Mouse (Mus musculus) adrenal gland, postnatal 14 days (tissue): ENCODE data around the gene Vps33b. TPM values are rescaled to one million over a fixed set of nuclear protein-coding genes. Genes with fewer than 3 reads are reported as not detected.
"Not testable (repeated sequence)": the region's sequence is repeated elsewhere in the genome, so short reads cannot be mapped to it uniquely, and the experiment has no call there.

Experiments used
- DNase-seq: peaks from one replicate; pipeline ENCODE4 v3.0.0; 2021; ENCODE audit warnings: mixed read lengths
- total RNA-seq: library from RNA; stranded (reverse); gene quantifications from 2 replicates; pipeline ENCODE4 v1.2.3, GENCODE M21; 2021

Gene Vps33b
- total RNA-seq, 1 experiment from 2014 or later: 15.9 TPM

DNA sequence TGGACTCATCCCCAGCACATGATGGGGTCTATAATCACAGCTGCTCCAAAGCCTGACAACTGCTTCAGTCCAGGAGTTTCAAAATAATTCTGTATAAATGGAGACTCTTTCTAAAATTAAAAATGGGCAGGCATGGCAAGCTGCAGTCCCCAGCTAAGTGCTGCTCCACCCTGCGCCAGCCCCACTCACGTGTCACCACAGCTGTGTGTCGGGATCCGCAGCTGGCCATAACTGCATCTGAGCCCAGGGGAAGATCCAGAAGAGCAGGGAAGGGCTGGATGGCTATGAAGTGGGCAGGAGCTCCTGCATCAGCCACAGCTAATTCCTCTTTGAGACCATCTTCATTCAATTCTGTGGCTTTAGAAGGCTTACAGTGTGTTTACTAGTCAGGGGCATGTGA, 49.2 kb downstream of the Vps33b start:
- no peak for DNase-seq

DNA sequence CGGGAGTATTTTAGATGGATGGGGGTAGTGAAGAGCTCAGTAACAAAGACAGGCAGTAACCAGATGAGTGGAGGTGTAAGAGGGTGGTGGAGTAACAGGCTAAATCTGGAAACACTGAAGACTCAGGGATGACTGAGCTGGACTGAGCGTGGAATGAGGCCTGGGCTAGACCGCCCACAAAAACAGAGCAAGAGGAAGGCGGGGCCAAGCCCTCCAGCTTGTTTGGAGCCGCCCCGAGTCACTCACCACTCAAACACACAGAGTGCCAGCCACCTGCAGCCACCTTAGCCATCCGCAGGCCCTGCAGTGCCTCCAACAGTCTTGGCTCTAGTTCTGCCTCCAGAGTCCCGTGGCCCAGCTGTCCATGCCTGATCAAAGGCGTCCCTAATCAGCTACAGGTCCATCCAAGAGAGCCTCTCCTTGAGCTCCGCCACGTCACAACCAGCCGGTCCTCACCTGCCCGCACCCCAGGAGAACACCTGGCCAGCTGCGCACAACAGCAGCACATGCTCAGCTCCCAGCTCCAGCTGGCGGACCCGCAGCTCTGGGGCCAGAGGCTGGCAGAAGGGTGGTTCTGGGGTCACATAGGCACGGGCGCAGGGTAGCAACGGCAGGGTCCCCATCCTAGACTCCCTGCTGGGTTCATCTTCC, 50.5 kb downstream of the Vps33b start:
- DNase-seq: no peak

DNA sequence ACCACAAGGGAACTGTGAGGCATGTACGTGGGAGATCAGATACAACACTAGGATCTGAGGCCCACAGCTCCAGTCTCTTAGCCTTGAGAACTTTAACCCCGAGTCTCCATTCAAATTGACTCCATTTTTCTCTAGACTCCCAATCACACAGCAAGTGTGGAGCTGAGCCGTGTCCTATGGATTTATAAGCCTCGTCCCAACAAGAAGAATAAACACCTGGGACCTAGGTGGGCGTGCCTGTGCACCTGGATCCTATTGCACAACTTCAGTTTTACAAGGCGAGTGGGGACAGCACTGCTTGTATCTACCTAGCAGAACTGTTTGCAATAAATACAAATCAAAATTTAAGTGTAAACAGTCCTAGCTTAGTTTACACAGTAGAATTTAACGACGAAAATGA, 53.9 kb downstream of the Vps33b start:
- DNase-seq: no peak

DNA sequence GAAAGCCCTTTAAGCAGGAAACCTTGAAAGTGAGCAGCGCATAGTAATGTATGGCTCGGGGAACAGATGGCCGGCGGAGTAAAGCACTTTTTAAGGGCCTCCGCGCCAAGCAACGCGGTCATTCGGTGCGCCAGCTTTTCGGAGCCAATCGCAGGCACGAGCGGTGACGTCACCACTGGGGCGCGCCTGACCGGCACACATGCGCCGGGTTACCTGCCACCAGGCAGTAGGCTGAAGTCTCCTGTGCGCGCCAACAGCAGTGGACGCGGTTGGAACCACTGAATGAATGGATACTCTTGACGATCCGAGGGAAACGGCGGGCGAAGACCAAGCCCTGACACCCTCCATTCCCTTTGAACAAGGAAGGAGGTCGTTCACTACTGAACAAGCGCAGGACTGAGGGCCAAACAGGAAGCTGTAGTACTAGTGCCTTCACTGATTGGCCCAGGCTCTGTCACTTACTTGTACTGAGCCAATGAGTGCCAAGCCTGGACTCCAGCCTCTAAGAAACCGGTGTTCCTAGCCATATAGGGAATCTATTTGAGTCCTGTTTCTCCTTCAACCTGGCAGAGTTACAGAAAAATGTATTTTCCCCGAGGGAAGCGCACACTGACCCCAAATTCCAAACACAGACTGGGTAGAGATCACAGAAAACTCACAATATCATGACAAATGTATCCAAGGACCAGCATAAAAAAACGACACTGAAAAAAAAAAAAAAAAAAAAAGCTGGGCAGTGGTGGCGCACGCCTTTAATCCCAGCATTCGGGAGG, 54.8 kb downstream of the Vps33b start, which contains the start of gene Rccd1:
Gene Rccd1 (minus strand): TSS at position 412 of the 773 bp plus-strand sequence.
- peak; percentile 97 for DNase-seq

DNA sequence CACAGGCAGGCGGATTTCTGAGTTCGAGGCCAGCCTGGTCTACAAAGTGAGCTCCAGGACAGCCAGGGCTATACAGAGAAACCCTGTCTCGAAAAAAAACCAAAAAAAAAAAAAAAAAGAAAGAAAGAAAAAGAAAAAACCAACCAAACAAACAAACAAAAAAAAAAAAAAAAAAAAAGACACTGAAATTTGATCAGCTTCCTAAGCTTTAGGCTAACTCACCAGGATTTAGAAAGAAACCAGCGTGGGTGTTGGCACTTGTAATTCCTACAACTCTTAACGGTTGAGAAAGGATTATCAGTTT, 55.3 kb downstream of the Vps33b start:
- DNase-seq: not testable (repeated sequence)

DNA sequence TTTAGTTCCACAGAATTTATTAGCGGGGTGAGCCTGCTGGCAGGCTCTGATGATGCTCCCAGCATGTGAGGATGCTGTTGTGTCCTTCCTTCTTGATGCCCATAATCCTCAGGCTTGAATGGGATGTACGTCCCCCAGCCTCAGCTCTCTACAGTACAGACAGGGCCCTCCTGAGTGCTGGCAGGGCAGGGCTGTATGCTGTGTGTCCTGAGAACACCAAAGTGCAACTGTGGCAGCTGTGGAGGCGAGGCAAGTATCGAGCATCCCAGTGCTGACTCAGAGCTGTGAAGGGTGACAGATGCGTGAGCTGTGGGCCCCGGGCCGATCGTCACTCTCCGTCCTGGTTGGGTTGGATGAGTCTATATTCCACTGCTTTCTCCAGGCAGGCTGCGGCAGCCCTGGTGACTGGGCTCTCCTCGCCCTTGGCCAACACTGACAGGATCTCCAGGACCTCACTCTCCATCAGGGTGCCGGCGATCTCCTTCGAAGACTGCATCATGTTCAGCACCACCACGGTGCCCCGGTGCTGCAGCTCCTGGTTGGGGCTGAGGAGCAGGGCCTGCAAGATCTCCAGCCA, 55.9 kb downstream of the Vps33b start:
- no peak for DNase-seq

DNA sequence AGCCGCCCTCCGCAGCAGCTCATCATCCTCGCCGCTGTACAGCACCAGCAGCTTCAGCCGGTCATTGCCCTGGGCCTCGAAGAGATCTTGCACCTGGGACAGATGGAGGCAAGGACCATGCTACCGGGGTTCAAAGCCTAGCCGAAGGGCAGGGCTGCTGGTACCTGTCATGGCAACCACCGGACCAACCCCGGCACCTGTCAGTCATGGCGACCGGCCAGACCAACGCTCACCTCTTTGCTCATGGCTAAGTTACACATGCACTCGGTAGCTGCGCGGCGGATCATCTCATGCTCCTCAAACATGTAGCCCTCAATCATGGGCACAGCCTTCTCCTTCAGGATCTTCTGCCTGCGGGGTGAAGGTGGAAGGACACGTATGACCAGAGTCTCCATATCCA, 56.6 kb downstream of the Vps33b start:
- DNase-seq: no peak

DNA sequence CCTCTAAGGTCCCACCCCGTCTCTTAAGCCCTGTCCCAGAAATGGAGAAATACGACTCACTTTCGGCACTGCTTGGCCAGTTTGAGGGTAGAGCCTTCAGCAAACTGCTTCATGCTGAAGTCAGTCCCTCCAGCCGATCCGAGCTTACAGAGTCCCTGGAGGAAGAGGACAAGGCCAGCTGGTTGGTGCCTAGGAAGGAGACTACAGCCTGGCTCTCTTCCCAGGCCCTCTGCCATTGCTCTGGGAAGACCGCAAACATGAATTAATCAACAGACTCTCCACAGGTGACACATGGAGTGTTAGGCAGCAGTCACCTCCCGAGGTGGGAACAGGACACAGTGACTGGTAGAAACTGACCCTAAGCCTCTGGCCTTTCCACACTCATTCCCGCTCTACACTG, 60.8 kb downstream of the Vps33b start:
- DNase-seq: no peak

DNA sequence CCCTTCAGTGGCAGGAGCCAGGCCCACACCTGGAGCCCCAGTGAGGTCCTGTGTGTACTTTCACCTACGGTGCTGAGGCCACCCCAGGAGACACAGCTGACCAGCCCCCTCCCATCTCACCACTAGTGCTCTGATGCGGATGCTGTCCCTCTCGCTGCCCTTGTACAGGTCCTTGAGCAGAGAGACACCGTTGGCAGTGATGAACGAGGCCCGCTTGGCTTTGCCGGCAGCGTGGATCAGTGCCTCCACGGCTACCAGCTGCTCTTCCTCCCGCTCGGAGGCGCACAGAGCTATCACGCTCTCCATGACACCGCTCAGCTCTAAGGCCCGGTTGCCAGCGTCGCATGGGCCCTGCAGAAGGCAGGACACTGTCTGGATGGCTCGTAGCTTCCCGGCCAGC, 62.0 kb downstream of the Vps33b start:
- peak; percentile 70 for DNase-seq

DNA sequence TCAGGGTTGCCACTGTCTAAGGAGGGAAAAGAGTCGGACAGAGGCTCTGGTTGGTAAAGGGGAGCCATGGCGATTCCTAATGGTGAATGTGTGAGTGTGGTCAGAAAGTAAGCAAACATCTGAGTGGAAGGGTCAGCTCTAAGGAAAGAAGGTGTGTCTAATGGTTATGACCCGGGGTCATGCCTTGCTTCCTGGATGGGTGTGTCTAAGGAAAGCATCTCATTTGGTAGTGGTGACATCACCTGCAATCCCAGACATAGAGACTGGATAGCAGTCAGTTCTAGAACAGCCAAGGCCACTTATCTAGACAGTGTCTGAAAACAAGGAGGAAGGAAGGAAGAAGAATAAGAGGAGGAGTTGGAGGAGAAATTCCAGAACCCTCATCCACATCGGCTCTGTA, 65.4 kb downstream of the Vps33b start:
- no peak for DNase-seq

DNA sequence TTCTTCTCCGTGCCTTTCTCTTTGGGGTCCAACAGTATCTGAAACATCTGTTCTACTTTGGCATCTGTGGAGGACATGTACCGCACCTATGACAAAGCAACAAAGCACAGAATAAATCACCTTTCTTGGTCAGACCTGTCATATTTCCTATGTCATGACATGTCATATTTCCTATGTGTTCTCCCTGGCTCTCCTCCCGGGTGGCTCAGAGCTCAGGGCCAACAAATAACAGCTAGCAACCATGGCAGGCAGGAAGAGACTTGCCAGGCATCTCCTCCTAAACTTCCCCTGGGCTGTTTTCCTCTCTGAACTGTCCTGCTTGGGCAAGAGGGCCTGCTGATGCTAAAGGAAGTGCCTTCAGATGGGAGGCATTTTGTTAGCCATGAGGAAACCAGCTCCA, 67.5 kb downstream of the Vps33b start:
- DNase-seq: no peak

DNA sequence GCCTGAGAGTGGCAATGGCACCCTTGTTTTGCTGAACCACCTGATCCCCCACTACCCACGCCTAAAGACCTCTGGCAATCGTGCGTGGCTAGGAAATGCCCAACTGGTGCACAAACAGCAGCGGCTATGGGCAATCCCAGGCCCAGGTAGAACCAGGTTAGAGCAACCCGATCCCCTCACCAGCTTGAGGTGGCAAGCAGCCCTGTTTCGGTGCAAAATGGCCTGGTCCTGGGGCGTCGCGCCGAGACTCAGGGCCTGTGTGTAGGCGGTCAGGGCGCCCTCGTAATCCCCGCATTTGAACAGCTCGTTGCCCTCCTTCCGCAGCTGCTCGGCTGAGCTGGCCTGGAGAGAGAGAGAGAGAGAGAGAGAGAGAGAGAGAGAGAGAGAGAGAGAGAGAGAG, 69.9 kb downstream of the Vps33b start:
- DNase-seq: peak; percentile 54

DNA sequence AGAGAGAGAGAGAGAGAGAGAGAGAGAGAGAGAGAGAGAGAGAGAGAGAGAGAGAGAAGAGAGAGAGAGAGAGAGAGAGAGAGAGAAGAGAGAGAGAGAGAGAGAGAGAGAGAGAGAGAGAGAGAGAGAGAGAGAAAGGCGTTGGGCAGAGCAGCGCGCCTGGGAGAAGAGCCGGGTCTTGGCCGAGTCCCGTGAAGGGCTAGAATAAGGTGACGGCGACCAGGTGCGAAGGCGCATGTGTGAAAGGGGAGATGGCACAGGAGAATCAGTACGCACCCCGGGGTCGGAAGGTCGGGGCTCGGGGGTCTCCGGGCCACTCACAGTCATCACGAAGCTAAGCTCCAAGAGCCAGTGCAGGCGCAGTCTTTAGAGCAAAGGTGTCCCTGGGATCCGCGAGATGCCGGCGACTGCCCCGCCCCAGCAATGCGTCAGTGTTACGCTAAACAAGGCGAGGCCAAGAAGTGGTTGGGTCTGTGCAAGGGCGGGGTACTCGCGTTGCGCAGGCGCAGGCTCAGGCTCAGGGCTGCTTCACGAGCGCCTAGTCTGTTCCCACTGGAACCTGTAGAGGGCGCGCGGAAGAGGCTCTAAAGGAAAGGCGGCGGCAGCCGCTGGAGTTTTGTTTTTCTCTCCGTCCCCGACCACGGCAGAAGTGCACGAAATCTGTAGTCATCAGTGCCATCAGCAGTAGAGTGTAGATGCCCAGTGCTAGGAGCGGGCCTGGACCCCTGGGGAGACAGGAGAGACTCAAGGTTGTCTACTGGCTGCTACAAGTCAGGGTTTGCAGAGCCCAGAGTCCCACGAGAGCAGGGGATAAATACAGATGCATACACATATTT, 70.6 kb downstream of the Vps33b start:
- peak; percentile 98 for DNase-seq

DNA sequence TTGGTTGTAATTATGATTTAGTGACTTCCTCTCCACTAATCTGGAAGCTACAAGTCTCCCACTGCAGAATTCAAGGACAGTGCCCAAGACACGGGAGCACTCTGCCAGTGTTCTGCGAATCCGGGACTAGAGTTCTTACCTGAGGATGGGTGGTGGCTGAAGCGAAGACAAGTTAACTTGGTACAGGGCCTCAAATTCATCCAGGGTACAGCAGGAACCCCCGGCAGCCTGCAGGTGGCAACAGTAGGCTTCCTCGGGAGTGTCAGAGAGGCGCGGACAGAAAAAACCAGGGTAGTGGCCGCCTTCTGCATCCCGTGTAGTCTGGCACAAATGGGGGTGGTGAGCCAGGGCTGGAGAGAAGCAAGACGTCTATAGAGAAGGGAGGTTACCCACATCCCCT, 71.3 kb downstream of the Vps33b start, which contains the start of gene Unc45a:
Gene Unc45a (minus strand): TSS at position 213 of the 400 bp plus-strand sequence.
- DNase-seq: peak; percentile 86

Other genes starting within 250 kb of the Vps33b start
- 21.3 and 25.6 TPM in 2 replicates for gene Zfp710, start 244.8 kb upstream of the Vps33b start, total RNA-seq
- gene Idh2, start 154.3 kb upstream of the Vps33b start, total RNA-seq: 353 and 359 TPM in 2 replicates
- 46.9 and 57.0 TPM in 2 replicates for gene Sema4b, start 82.8 kb upstream of the Vps33b start, total RNA-seq
- gene Cib1, start 36.8 kb upstream of the Vps33b start, total RNA-seq: 52.9 and 59.6 TPM in 2 replicates
- gene Gdpgp1, start 36.8 kb upstream of the Vps33b start, total RNA-seq: 2.7 and 3.9 TPM in 2 replicates
- gene Ttll13, start 23.3 kb upstream of the Vps33b start, total RNA-seq: 0.83 and 1.0 TPM in 2 replicates
- gene Ngrn, start 8.4 kb upstream of the Vps33b start, total RNA-seq: 38.5 and 47.5 TPM in 2 replicates
- gene Prc1, start 24.8 kb downstream of the Vps33b start, total RNA-seq: 31.8 and 32.4 TPM in 2 replicates
- 6.6 and 10.3 TPM in 2 replicates for gene Rccd1, start 54.8 kb downstream of the Vps33b start, total RNA-seq
- gene Unc45a, start 71.4 kb downstream of the Vps33b start, total RNA-seq: 52.5 and 59.0 TPM in 2 replicates
- 35.1 and 44.2 TPM in 2 replicates for gene Hddc3, start 73.5 kb downstream of the Vps33b start, total RNA-seq
- 61.4 and 82.8 TPM in 2 replicates for gene Man2a2, start 101.7 kb downstream of the Vps33b start, total RNA-seq
- gene Fes, start 118.3 kb downstream of the Vps33b start, total RNA-seq: 12.8 and 13.0 TPM in 2 replicates
- 138 and 140 TPM in 2 replicates for gene Furin, start 135.8 kb downstream of the Vps33b start, total RNA-seq